17 mouse cellular contexts compared by ENCODE assay signal in genomic region chr8:90463708-90464107, GRCm38 (mm10).
DNase-seq lines count a peak whose midpoint lies in the region; ATAC-seq and TF ChIP-seq lines count a peak whose summit lies in the region.
"Had no signal": no experiment of that assay in that cellular context is flagged by ENCODE, and none has a peak within 500 bp of the region (broad histone marks: within the 10 kb centered on the region; RNA-seq: fewer than 3 reads in every experiment).

No protein-coding gene starts in this region.

- no peak for ATAC-seq in intestine, postnatal 0 days
- no peak for ATAC-seq in intestine, embryonic 15.5 days
- ATAC-seq in lung, embryonic 14.5 days (ENCODE audit: insufficient read depth), result no peak
- ATAC-seq in megakaryocyte, adult 5-6 weeks (ENCODE audit: poor library complexity, severe bottlenecking), result no peak
- ATAC-seq: forebrain, embryonic 16.5 days had no signal

- no peak overlapping the region for H3K4me2 ChIP-seq in intestine, postnatal 0 days (replicated peaks; ENCODE audit: low read depth)
- H3K4me2 ChIP-seq in intestine, embryonic 15.5 days (replicated peaks), result no peak overlapping the region
- no peak overlapping the region for H3K4me2 ChIP-seq in lung, embryonic 14.5 days
- H3K4me2 ChIP-seq: embryonic facial prominence, embryonic 12.5 days; heart, embryonic 11.5 days had no signal

- H3K27ac ChIP-seq in intestine, postnatal 0 days (ENCODE audit: low read depth, low read length), result no peak overlapping the region
- no peak overlapping the region for H3K27ac ChIP-seq in intestine, embryonic 15.5 days
- no peak overlapping the region for H3K27ac ChIP-seq in lung, embryonic 14.5 days (ENCODE audit: low read depth)
- H3K27ac ChIP-seq: embryonic facial prominence, embryonic 12.5 days; limb, embryonic 10.5 days had no signal

- H3K36me3 ChIP-seq in intestine, postnatal 0 days (ENCODE audit: control insufficient read depth, insufficient read depth), result no peaks in the 10 kb centered on the region
- H3K36me3 ChIP-seq in intestine, embryonic 15.5 days, result no peaks in the 10 kb centered on the region
- H3K36me3 ChIP-seq in lung, embryonic 14.5 days (ENCODE audit: insufficient read depth), result no peaks in the 10 kb centered on the region
- H3K36me3 ChIP-seq: embryonic facial prominence, embryonic 12.5 days; limb, embryonic 10.5 days had no signal

- H3K4me3 ChIP-seq in intestine, postnatal 0 days (ENCODE audit: low read depth, low read length), result no peak overlapping the region
- H3K4me3 ChIP-seq in intestine, embryonic 15.5 days (replicated peaks), result no peak overlapping the region
- H3K4me3 ChIP-seq in lung, embryonic 14.5 days (ENCODE audit: low read depth, low read length), result no peak overlapping the region
- H3K4me3 ChIP-seq: embryonic facial prominence, embryonic 12.5 days; limb, embryonic 10.5 days had no signal

- peak; percentile 69 for TF ChIP-seq CTCF in intestine, postnatal 0 days (IDR thresholded peaks at IDR 0.05; ENCODE audit: low read depth)
- peak; percentile 20; the same call in 1 of the 2 replicates for TF ChIP-seq CTCF in lung, embryonic 14.5 days (IDR thresholded peaks at IDR 0.05; ENCODE audit: low read depth)

- no peaks in the 10 kb centered on the region for H3K9me3 ChIP-seq in intestine, postnatal 0 days (ENCODE audit: control insufficient read depth)
- no peaks in the 10 kb centered on the region for H3K9me3 ChIP-seq in intestine, embryonic 15.5 days
- no peaks in the 10 kb centered on the region for H3K9me3 ChIP-seq in lung, embryonic 14.5 days (ENCODE audit: low read depth, low read length)
- H3K9me3 ChIP-seq: embryonic facial prominence, embryonic 12.5 days; limb, embryonic 10.5 days had no signal

- H3K9ac ChIP-seq in intestine, postnatal 0 days (ENCODE audit: low read depth, low read length), result no peak overlapping the region
- H3K9ac ChIP-seq in intestine, embryonic 15.5 days, result no peak overlapping the region
- H3K9ac ChIP-seq in lung, embryonic 14.5 days, result no peak overlapping the region
- H3K9ac ChIP-seq: embryonic facial prominence, embryonic 12.5 days had no signal

- no peaks in the 10 kb centered on the region for H3K4me1 ChIP-seq in intestine, postnatal 0 days (replicated peaks; ENCODE audit: control insufficient read depth, insufficient read depth, low read length)
- no peaks in the 10 kb centered on the region for H3K4me1 ChIP-seq in intestine, embryonic 15.5 days (replicated peaks)
- H3K4me1 ChIP-seq in lung, embryonic 14.5 days (ENCODE audit: insufficient read depth), result no peaks in the 10 kb centered on the region
- H3K4me1 ChIP-seq: embryonic facial prominence, embryonic 12.5 days had no signal

- H3K27me3 ChIP-seq in intestine, postnatal 0 days (replicated peaks; ENCODE audit: control insufficient read depth, insufficient read depth, low read length), result no peaks in the 10 kb centered on the region
- H3K27me3 ChIP-seq in intestine, embryonic 15.5 days (replicated peaks), result no peaks in the 10 kb centered on the region
- no peaks in the 10 kb centered on the region for H3K27me3 ChIP-seq in lung, embryonic 14.5 days (ENCODE audit: insufficient read depth, low read length)
- H3K27me3 ChIP-seq: embryonic facial prominence, embryonic 12.5 days had no signal

- WGBS in intestine, postnatal 0 days, result 46% methylated on average over 1 of the region's 1 CpGs
- WGBS in intestine, embryonic 15.5 days, result 52% methylated on average over 1 of the region's 1 CpGs
- 47% methylated on average over 1 of the region's 1 CpGs for WGBS in lung, embryonic 14.5 days

- DNase-seq in urinary bladder, postnatal 14 days (ENCODE audit: low spot score), result peak; percentile 19
- DNase-seq in urinary bladder, postnatal 10 days (ENCODE audit: low spot score), result no peak
- no peak for DNase-seq in lung, embryonic 14.5 days
- peak; percentile 45 to 58 for DNase-seq in thymus, postnatal 36 days
- no peak for DNase-seq in layer of hippocampus, adult 9-10 months (ENCODE audit: low spot score)
- DNase-seq: adrenal gland, postnatal 36 days; B cell, adult 2 months; cerebellum, adult 9-10 months; layer of hippocampus, adult 9-11 months; right cerebral cortex, adult 18-20 months had no signal

Comparison
In these comparisons a context has a peak if more than half of its experiments do, and no peak if none do; other contexts are left out.
1. DNase-seq: peak in urinary bladder, postnatal 14 days (single experiment) and thymus, postnatal 36 days (2 of 2); none in urinary bladder, postnatal 10 days (single experiment), lung, embryonic 14.5 days (single experiment) and layer of hippocampus, adult 9-10 months (single experiment).